Mouse (Mus musculus) stomach, postnatal 0 days (tissue): Measurements from ENCODE around the gene Nfib. TPM values are rescaled to one million over a fixed set of nuclear protein-coding genes. Genes with fewer than 3 reads are reported as not detected.

Source experiments
- ATAC-seq: fragments of 200-750 bp; cut with Nextera tagmentation; 2 replicates; pipeline ENCODE4 v1.8.0; 2017; ENCODE audit not compliant: low FRiP score, low TSS enrichment
- DNase-seq: peaks from one replicate; pipeline ENCODE4 v3.0.0-alpha.2; 2016; ENCODE audit warnings: low spot score
- H3K27ac ChIP-seq: fragments of 300-500 bp; sonication (generic); replicated peaks from 2 replicates; pipeline ENCODE4 v1.5.1; 2014; ENCODE audit warnings: mild to moderate bottlenecking, control low read depth
- H3K27me3 ChIP-seq: fragments of 300-500 bp; sonication (generic); 2 replicates; pipeline ENCODE4 v1.6.1; 2014; ENCODE audit warnings: low read length; ENCODE audit not compliant: control insufficient read depth, insufficient read depth
- H3K36me3 ChIP-seq: fragments of 300-500 bp; sonication (generic); 2 replicates; pipeline ENCODE4 v1.6.1; 2014; ENCODE audit warnings: low read length, mixed read lengths; ENCODE audit not compliant: control insufficient read depth, insufficient read depth
- H3K4me1 ChIP-seq: fragments of 300-500 bp; sonication (generic); replicated peaks from 2 replicates; pipeline ENCODE4 v1.6.1; 2014; ENCODE audit warnings: antibody characterized with exemption; ENCODE audit not compliant: control insufficient read depth, insufficient read depth
- H3K4me2 ChIP-seq: fragments of 300-500 bp; sonication (generic); replicated peaks from 2 replicates; pipeline ENCODE4 v1.6.1; 2014; ENCODE audit warnings: low read depth, mild to moderate bottlenecking, control low read depth, moderate library complexity
- H3K4me3 ChIP-seq: fragments of 300-500 bp; sonication (generic); 2 replicates; pipeline ENCODE4 v1.5.1; 2014; ENCODE audit warnings: low read depth, low read length, control low read depth
- H3K9ac ChIP-seq: fragments of 300-500 bp; sonication (generic); 2 replicates; pipeline ENCODE4 v1.6.1; 2014; ENCODE audit warnings: mild to moderate bottlenecking, low read length, control low read depth, mixed read lengths
- H3K9me3 ChIP-seq: fragments of 300-500 bp; sonication (generic); 2 replicates; pipeline ENCODE4 v1.6.1; 2016; ENCODE audit warnings: low read length; ENCODE audit not compliant: control insufficient read depth
- CTCF ChIP-seq: IDR thresholded peaks from 2 replicates; pipeline ENCODE4 v1.5.1; 2016; ENCODE audit warnings: antibody characterized with exemption, low read depth, mild to moderate bottlenecking, moderate library complexity
- EP300 ChIP-seq: optimal IDR thresholded peaks from 2 replicates; pipeline ENCODE3; 2016; ENCODE audit warnings: antibody characterized with exemption
- WGBS: fragments of 180-500 bp; shearing (Covaris S2); extraction: QIAGEN DNeasy Blood & Tissue Kit; methylation state at CpG from one replicate; pipeline ENCODE4 v1.1.7; 2014; 5-methylcytosine and 5-hydroxymethylcytosine counted together
- polyA plus RNA-seq: library from polyadenylated mRNA; unstranded; fragments of >200 nt; fragmentation: Nextera tagmentation; extraction: Ambion mirVana; gene quantifications from 2 replicates; pipeline ENCODE4 v1.2.1, GENCODE M21; 2015

Gene Nfib
- polyA plus RNA-seq, 1 experiment from 2014 or later = 19.9 TPM

DNA sequence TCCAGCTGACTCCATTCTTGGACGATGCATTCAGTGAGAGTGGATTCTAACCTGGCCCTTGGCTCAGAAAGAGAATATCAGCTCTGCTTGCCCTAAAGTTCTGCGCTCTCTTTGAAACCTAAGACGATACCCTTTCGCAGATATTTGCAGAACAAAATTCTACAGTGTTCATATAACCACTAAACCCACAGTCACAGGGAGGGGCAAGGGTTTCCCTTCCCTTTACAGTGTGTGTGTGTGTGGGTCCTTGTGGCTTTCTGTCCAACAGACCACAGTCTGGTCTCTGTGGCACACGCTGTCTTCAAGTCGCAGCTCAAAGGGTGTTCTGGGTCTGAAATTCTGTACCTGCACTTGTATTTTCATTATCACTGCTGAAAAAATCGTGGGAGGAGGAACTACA is 416.0 kb downstream of the Nfib start:
- no peak overlapping the region for H3K27ac ChIP-seq
- DNase-seq = no peak
- 57% methylated on average over 7 of the region's 7 CpGs for WGBS

DNA sequence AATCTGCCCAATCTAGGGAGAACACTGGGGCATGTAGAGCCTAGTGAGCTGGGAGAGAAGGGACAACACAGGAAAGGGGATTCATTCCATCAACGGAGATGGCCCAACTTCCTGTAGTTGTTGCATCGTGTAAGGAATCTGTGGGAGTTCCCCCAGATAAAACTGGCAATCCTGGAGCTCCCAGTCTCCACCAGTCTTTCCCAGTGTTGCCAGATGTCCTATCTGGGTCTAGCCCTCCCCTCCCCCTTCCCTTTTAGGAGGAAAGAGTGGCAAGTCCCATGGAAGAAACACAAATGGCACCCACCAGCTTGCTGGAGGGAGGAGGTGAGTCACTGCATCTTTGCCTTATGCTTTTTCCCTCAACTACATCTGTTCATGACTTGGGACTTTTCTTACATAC is 417.4 kb downstream of the Nfib start:
- no peak for TF ChIP-seq CTCF
- no peak for TF ChIP-seq EP300
- Histone ChIP-seq H3K4me3 (no peak overlapping the region), H3K4me1 (no peaks in the 10 kb centered on the region), H3K9ac (no peak overlapping the region), H3K27ac (no peak overlapping the region), H3K27me3 (no peaks in the 10 kb centered on the region), H3K9me3 (no peaks in the 10 kb centered on the region), H3K36me3 (no peaks in the 10 kb centered on the region), H3K4me2 (no peak overlapping the region)
- DNase-seq (no peak), ATAC-seq (no peak)
- 68% methylated on average over 2 of the region's 2 CpGs for WGBS

More for the DNA sequence above, 416.0 kb downstream of the Nfib start:
- H3K27me3 ChIP-seq = no peaks in the 10 kb centered on the region
- TF ChIP-seq EP300 (no peak), CTCF (no peak)
- no peak overlapping the region for H3K9ac ChIP-seq
- ATAC-seq = no peak
- H3K9me3 ChIP-seq = no peaks in the 10 kb centered on the region
- H3K36me3 ChIP-seq = no peaks in the 10 kb centered on the region
- H3K4me2 ChIP-seq = no peak overlapping the region
- no peak overlapping the region for H3K4me3 ChIP-seq
- H3K4me1 ChIP-seq = no peaks in the 10 kb centered on the region

DNA sequence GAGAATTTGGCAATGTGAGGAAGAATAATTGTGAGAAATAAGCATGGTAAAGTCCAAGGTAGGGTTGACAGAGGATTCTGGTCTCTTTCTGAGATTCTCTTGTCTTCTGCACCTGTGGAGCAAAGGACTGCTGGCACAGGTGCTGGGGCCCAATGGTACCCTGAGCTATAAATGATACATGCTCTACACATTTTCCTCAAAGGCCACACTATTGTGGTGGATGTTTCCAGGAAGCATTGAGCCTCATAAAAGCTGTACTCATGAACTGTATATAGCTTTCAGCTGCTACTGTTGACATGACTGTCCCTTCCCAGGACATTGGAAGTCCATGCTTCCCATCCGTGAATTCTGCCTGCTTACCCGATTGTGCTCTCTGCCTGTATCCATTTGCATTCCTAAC is 418.1 kb downstream of the Nfib start:
- TF ChIP-seq EP300 = no peak
- TF ChIP-seq CTCF = no peak
- no peaks in the 10 kb centered on the region for H3K27me3 ChIP-seq
- H3K4me3 ChIP-seq = no peak overlapping the region
- no peak overlapping the region for H3K4me2 ChIP-seq
- H3K27ac ChIP-seq = no peak overlapping the region
- H3K4me1 ChIP-seq = no peaks in the 10 kb centered on the region
- DNase-seq (no peak), ATAC-seq (no peak)
- no peak overlapping the region for H3K9ac ChIP-seq
- no peaks in the 10 kb centered on the region for H3K9me3 ChIP-seq
- no peaks in the 10 kb centered on the region for H3K36me3 ChIP-seq
- 92% methylated on average over 2 of the region's 2 CpGs for WGBS

GRCm38 (mm10) chr4:82286931-82287330 is 418.6 kb downstream of the Nfib start:
- Histone ChIP-seq H3K9ac (no peak overlapping the region), H3K4me2 (no peak overlapping the region), H3K36me3 (no peaks in the 10 kb centered on the region), H3K27me3 (no peaks in the 10 kb centered on the region), H3K9me3 (no peaks in the 10 kb centered on the region), H3K27ac (no peak overlapping the region), H3K4me1 (no peaks in the 10 kb centered on the region), H3K4me3 (no peak overlapping the region)
- WGBS = 88% methylated on average over 2 of the region's 2 CpGs
- DNase-seq (no peak), ATAC-seq (no peak)
- TF ChIP-seq EP300 (no peak), CTCF (peak; percentile 13; the same call in 1 of the 2 replicates)

GRCm38 (mm10) chr4:82283536-82283935 is 422.0 kb downstream of the Nfib start:
- no peak for DNase-seq

GRCm38 (mm10) chr4:82275996-82276395 is 429.6 kb downstream of the Nfib start:
- no peak overlapping the region for H3K4me3 ChIP-seq
- H3K4me1 ChIP-seq = no peaks in the 10 kb centered on the region
- DNase-seq = no peak
- WGBS = 35% methylated on average over 2 of the region's 2 CpGs
- ATAC-seq = no peak
- H3K27me3 ChIP-seq = no peaks in the 10 kb centered on the region
- H3K4me2 ChIP-seq = no peak overlapping the region
- H3K27ac ChIP-seq = no peak overlapping the region
- no peaks in the 10 kb centered on the region for H3K9me3 ChIP-seq
- TF ChIP-seq CTCF (no peak), EP300 (no peak)
- no peak overlapping the region for H3K9ac ChIP-seq
- H3K36me3 ChIP-seq = no peaks in the 10 kb centered on the region

More at GRCm38 (mm10) chr4:82283536-82283935, 422.0 kb downstream of the Nfib start:
- TF ChIP-seq CTCF (no peak), EP300 (no peak)
- WGBS = 64% methylated on average over 6 of the region's 6 CpGs
- Histone ChIP-seq H3K9me3 (no peaks in the 10 kb centered on the region), H3K36me3 (no peaks in the 10 kb centered on the region), H3K4me1 (no peaks in the 10 kb centered on the region), H3K27ac (no peak overlapping the region), H3K4me3 (no peak overlapping the region), H3K27me3 (no peaks in the 10 kb centered on the region), H3K9ac (no peak overlapping the region), H3K4me2 (no peak overlapping the region)
- 0 out of 2 replicates have a peak, but pooled peaks have one; percentile 35 for ATAC-seq
